Mouse (Mus musculus) gastrocnemius, postnatal 36 days (tissue): ENCODE results near the gene Lrrc61. TPM values are rescaled to one million over a fixed set of nuclear protein-coding genes. Genes with fewer than 3 reads are reported as not detected.

Experiments
- DNase-seq, 2 experiments: peaks; one replicate each; pipeline ENCODE4 v3.0.0; 2022
- intact Hi-C: fragments of 180-260 bp; cut with DNase I; formaldehyde crosslinking; loops from one replicate; pipeline ENCODE4 v1.15.1; 2025
- total RNA-seq, 2 experiments: library from RNA; stranded (reverse); gene quantifications; 2 replicates each; pipeline ENCODE4 v1.2.3; 2021

Gene Lrrc61
- total RNA-seq, 2 experiments from 2014 or later: 13.9 to 17.1 TPM

DNA sequence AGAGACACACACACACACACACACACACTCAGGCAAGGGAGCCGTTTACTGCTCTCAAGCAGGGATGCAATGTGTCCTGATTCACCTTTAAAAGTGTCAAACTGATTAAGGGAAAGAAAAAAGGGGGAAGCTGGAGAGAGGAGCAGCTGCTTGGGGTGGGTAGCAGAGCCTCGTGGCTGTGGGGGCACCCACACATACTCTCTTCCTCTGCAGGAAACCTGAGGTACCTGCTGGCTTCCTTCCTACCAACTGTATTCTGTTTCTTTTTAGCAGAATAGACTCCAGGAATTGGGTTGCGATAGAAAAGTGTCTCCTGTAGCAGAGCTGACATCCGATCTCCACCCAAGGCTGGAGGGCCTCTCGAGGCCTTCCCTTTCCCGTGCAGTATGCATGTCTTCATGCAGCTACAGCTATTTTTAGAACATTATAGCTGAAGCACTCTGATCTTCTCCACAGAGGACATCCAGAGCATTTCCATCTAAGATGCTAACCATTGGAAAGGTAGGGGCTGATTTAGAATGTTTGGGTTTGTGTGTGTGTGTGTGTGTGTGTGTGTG is 34.7 kb downstream of the Lrrc61 start, which contains the start of gene Gm45021:
Gene Gm45021 (plus strand): TSS at position 417 of the 557 bp plus-strand sequence.
- intact Hi-C loops: loop anchor here (5.0 kb wide), 1 partner anchor 43 kb away; no protein-coding TSS in a partner anchor

DNA sequence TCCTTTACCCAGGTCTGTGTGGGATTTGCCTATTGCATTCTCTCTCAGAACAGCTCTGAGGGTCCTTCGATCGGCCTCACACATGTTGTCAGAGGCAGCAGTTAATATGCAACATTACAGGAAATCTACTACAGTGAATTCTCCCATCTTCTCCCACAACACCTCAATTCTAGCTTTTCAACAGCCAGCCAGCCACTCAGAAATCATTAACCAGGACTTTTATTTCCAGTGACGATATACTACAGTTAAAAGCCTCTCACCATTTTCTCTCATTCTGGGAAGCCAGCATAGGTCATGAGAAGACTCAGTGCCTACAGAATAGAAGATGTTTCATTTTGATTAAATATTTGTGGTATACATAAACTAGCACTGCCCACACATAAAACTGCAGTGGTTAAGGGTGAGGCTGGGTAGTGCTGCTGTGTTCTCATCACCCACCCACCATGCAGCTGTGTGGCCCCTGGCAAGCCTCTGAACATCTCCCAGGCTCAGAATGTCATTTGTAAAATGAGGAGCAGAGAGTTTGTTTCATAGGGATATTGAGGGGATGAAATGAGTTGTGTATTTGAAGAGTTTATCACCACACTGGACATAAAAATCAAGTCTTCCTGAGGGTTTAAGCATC is 36.7 kb downstream of the Lrrc61 start:
- intact Hi-C loops: loop anchor here (5.0 kb wide), 1 partner anchor 39 kb away; the partner anchor contains the start of gene Lrrc61
- no peak for DNase-seq

More for the DNA sequence above, 34.7 kb downstream of the Lrrc61 start, which contains the start of gene Gm45021:
- no peak for DNase-seq

DNA sequence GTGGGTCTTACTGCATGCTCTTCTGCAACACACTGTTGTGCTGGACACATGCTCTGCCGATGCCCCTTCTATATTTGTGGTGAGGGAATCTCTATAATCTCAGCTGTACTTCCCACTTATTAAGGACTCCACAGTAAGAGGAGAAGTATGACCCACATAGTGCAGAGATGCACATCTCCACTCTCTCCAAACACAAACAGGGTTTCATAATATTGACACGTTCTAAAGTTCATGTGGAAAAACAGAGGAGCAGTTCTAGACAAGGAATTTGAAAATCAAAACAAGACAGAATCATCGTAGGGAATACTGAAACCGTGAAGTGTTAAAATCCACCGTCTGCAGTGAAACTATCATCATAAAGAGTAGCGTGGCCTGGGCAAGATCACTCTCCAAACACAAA is 37.3 kb downstream of the Lrrc61 start:
- no peak for DNase-seq
- intact Hi-C loops: loop anchor here (5.0 kb wide), 1 partner anchor 40 kb away; the partner anchor contains the start of gene Lrrc61

DNA sequence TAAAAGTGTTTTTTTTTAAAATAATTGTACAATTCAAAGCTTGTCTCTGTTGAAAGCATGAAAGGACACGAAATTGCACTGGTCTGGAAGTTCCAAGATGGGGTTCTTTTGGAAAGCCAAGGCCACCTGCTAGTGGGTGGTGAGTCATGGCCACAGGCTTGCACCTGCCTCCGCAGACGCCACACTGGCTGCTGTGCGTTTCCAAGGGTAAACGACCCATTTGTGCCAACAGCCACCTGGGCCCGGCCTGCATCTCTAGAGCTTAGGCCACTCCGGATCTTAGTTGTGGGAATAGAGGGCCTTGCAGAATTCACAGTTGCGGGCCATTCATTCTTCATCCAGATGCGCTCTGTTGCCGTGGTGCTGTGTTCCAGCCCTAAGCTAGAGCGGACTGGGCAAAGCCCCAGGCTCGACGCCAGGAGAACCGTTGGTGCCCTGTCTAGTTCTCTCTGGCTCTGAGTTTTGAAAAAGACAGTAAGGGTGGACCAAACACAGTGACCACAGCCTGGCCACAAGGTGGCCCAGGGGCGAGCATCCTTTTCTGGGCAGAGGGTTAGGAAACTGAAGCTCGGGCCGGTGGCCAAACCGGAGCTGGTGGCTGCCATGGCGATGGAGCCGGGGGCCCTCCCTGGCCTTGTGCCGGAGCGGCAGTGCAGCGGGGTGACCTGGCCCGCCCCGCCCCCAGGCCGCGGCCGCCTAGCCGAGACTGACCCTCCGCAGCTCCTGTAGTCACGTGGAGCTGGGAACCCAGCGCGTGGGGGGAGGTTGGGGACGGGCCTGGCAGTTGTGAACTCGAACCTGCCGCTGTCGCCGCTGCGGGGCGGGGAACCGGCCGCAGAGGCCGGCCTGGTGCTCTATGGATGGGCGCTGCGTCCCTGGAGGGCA is 38.8 kb downstream of the Lrrc61 start, which contains the start of the genes Repin1 and Gm44965:
Gene Repin1 (plus strand): TSS at position 726 of the 885 bp plus-strand sequence.
Gene Gm44965 (plus strand): TSS at position 784 of the 885 bp plus-strand sequence.
- DNase-seq: peak; percentile 88 to 91
- intact Hi-C loops: loop anchor here (5.0 kb wide), 1 partner anchor 41 kb away; the partner anchor contains the start of gene Lrrc61

DNA sequence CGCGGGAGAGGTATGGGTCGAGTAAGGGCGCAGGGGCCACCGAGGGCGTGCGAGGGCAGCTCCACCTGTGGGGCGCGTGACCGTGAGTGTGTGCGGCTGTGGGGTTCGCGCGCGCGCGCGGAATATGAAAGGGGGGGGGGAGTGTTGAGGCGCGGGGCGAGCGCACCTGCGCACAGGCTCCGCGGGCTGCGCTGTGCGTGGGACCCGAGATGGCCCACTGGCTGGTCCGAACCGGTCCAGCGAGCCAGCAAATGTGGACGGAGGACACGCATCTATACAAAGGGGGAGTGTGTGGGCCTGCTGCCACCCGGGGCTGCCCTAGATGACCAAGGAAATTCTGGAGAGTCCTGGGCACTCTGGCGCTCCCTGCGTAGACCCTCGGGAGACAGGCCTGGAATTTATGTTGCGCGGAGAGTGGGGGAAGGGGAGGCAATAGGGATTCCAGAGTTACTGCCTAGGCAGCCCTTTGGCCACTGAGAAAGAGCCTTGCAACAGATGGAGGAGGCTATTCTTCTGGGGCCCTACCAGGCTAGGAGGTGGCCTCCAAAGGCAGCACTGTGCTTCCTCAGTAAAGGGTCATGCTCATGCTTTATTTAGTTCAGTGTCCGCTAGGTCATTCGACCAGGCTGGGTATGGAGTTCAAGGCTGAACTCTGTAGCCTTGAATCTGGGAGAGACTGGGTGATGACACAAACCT is 39.6 kb downstream of the Lrrc61 start:
- intact Hi-C loops: loop anchor here (5.0 kb wide), 1 partner anchor 42 kb away; the partner anchor contains the start of gene Lrrc61

DNA sequence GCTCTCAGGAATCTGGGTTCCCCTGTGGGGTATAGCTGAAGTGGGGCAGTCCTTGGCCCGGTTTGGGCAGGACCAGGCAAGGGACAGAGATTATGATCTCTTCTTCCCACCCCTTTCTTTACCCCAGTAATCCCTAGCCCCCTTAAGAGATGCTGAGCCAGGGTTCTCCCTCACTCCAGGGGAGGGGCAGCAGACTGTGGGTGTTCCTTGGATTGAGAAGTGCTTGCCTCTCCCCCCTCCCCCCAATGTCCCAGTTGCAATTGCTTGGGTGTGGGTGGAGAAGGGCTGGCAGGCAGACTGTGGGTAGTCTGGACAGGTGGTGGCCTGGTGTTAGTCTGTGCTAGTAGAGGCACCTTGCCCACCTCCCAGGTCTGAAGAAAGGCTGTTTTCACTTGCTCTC is 40.7 kb downstream of the Lrrc61 start:
- no peak for DNase-seq
- intact Hi-C loops: no loop called here

More for the DNA sequence above, 39.6 kb downstream of the Lrrc61 start:
- DNase-seq: peak in 1 of 2 experiments; percentile 26

DNA sequence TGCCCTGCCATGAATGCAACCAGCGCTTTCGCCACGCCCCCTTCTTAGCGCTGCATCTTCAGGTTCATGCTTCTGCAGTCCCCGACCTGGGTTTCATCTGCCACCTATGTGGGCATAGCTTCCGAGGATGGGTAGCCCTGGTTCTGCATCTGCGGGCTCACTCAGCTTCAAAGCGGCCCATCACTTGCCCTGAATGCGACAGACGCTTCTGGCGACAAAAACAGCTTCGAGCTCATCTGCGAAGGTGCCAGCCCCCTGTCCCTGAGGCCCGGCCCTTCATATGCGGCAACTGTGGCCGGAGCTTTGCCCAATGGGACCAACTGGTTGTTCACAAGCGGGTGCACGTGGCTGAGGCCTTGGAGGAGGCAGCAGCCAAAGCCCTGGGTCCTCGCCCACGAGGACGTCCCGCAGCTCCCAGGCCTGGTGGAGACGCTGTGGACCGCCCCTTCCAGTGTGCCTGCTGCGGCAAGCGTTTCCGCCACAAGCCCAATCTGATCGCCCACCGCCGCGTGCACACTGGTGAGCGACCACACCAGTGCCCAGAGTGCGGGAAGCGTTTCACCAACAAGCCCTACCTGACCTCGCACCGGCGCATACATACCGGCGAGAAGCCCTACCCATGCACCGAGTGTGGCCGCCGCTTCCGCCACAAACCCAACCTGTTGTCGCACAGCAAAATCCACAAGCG is 42.1 kb downstream of the Lrrc61 start:
- intact Hi-C loops: no loop called here
- DNase-seq: no peak

DNA sequence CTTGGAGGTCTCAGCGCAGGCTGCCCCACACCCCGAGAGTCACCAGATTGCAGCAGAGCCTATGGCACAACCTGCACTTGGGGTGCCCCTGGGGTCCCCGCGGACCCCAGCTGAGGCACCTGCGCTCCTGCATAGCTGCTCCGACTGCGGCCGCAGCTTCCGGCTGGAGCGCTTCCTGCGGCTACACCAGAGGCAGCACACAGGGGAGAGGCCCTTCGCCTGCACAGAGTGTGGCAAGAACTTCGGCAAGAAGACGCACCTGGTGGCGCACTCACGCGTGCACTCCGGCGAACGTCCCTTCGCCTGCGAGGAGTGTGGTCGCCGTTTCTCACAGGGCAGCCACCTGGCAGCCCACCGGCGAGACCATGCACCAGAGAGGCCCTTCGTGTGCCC is 42.6 kb downstream of the Lrrc61 start:
- intact Hi-C loops: no loop called here
- DNase-seq: no peak

DNA sequence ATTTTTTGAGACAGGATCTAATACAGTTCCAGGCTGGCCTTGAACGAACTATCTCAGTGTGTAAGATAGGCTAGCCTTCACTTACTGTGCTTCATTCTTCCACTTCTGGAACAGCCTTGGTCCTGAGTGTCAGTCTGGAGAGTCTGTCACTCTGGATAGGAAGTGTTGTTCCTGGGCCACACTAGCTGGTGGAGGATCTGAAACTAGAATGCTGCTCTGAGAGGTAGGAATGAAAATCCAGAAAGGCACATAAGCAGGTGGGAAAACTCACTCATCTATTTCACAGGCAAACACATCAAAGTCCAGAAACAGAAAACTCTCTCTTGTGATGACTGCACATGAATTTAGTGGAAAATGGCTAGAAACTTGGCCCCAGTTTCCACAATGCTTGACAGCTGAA is 46.0 kb downstream of the Lrrc61 start:
- intact Hi-C loops: no loop called here
- DNase-seq: no peak

DNA sequence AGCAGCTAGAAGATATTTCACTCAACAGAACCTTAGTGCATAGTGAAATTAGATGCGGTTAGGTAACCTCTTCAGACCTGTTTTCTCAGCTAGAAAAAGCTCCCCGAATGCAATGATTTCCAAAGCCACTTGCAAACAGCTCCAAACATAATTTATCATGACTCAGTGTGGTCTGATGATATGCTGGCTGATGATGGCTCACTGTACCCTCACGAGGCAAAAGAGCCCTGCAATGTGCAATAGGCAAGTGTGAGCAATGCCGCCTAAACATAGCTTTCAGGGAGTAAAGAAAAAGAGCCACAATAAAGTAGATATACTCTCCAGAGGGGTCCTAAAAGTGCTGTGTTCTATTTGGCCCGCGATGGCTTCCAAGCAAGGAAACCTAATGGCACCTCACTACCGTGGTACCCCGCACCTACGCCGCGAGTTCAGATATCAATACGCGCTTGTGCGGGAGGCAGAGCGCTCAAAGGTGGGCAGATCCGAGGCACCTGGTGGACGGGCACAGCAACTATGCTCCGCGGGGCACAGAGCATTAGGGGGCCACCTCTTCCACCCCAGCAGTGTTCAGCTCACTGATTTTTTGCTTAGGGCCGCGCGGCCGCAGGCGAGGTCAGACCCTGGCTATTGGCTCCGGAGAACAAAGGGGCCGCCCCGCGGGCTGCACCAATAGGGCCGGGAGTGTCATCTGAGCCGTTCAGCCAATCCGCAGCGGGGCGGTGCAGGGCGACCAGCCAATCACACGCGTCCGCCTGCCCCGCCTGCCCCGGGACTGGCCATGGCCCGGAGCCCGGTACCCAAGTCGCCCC is 46.9 kb downstream of the Lrrc61 start, which contains the start of gene Zfp775:
Gene Zfp775 (plus strand): TSS at position 793 of the 809 bp plus-strand sequence.
- DNase-seq: peak; percentile 95 to 98
- intact Hi-C loops: no loop called here

DNA sequence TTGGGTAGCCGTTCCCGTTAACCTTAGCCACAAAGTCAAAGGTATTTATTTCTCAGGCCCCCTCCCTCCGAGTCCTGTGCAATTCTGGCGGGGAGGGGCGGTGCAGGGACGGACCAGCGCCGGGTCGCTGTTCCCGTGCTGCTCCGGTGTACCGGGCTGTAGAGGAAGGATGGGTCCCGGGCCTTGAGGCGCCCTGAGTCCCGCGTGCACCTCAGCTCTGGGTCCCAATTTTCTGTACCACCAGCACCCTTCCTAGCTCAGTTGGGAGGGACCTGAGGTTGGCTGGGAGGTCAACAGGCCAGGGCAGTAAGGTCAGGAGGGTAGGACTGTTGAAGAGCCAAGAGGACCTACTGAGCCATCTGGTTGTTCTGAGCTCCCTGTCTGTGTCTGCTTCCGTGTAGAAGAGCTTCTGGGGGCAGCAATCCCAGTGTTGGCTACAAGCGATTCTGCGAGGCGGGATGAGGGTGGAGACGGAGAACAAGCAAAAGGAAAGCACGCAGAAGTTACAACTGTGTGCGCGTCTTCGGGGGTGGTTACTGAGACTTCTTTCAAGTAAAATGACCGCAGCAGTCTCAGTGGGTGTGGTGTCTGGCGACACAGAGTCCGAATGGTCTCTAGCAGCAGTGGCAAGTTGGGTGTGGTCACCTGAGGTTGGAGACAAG is 47.6 kb downstream of the Lrrc61 start:
- no peak for DNase-seq
- intact Hi-C loops: no loop called here

DNA sequence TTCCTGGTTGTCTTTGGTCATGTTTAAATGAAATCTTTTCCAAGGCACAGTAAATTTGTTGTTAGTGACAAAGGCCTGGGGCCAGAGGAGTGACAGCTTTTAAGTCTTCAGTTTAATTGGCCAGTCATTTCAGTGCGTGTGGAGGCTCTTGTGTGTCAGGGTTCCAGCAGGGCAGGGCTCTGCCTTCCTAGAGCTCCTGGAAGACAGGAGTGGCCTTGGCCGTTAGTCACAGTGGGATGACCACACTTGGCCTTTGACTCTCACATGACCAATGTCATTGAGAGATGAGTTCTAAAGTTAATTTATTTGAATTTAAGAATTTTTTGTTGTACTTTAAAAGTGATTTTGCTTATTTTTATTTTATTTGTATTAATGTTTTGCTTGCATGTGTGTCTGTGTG is 53.5 kb downstream of the Lrrc61 start:
- intact Hi-C loops: no loop called here
- DNase-seq: no peak

DNA sequence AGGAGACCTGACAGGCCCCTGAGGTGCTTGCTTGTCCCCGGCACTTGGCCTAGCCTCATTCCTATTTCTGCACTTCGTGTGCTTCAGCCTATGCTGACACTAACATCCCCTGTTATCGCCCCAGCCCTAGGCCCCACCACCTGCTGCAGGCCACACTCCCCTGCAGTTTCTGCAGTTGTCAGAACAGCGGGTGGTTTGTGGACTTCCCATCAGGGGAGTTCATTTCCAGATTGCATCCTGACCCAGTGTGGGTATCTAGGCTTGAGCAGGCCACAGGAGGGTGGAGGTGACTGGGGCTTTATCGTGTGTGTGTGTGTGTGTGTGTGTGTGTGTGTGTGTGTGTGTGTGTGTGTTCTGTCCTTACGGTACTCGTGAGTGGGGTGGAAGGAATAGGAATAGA is 54.9 kb downstream of the Lrrc61 start:
- DNase-seq: no peak

DNA sequence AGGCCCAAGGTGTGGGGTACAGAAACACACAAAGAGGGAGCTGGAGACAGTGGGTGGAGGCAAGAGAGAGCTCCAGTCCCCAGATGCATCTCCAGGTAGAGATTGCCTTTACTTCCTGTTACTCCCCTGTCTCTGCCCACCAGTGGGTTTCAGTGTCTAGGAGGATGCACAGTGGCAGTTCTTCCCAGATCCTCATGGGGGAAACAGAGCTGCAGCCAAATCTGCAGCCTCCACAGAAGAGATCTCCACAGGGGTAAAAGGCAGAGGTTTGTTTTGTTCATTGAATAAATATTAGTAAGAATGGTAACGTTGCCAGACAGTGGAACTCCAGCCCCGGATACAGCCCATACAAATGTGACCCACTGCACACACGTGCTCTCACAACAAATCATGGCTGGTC is 56.1 kb downstream of the Lrrc61 start:
- intact Hi-C loops: no loop called here

More for the DNA sequence above, 54.9 kb downstream of the Lrrc61 start:
- intact Hi-C loops: no loop called here

DNA sequence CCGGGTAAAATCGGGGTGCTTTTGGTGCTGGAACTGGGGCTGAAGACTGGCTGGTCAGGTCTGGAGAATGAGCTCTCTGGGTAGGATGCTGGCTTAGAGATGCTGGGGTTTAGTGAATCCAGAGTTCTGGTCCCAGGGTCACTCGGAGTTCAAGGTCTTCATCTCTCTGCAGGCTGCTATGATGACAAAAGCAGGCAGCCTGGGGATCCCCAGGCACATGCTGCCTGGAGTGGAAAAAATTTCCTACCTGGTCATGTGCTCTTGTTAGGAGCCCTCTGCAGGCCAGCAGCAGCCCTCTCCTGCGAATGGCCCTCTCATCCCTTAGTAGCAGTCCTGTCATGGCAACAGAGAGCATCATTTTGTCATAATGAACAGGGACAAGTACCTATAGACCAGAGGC is 58.9 kb downstream of the Lrrc61 start:
- intact Hi-C loops: no loop called here
- DNase-seq: no peak

More for the DNA sequence above, 56.1 kb downstream of the Lrrc61 start:
- no peak for DNase-seq

DNA sequence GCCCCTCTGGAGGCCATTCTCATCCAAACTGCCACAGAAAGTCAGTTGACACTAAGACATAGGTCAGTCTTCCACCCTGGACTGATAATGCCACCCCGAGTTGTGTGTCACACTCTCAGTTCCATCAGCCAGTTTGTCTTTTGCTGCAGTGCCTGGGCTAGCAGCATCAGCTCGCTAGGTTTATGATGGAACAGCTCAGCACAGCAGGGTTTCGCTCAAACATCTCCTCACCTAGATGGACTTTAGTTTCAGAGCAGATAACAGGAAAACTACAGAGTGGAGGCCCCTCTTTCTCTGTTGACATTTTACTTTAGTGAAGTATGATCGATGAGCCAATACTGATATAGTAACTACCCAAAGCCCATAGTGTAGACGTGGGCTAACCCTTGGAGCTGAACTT is 60.2 kb downstream of the Lrrc61 start:
- DNase-seq: no peak
- intact Hi-C loops: no loop called here

DNA sequence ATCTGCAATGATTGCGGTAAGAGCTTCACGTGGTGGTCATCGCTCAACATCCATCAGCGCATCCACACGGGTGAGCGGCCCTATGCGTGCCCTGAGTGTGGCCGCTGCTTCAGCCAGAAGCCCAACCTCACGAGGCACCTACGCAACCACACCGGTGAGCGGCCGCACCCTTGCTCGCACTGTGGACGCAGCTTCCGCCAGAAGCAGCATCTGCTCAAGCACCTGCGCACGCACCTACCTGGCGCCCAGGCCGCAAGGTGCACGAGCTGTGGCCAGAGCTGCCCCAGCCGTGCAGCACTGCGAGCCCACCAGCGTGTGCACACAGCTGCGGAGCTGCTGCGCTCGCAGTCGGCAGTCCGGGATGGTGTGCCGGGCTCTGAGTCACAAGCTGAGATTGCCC is 65.4 kb downstream of the Lrrc61 start:
- intact Hi-C loops: no loop called here
- DNase-seq: no peak
